Mouse (Mus musculus): ENCODE data around the gene Jarid2.

DNA sequence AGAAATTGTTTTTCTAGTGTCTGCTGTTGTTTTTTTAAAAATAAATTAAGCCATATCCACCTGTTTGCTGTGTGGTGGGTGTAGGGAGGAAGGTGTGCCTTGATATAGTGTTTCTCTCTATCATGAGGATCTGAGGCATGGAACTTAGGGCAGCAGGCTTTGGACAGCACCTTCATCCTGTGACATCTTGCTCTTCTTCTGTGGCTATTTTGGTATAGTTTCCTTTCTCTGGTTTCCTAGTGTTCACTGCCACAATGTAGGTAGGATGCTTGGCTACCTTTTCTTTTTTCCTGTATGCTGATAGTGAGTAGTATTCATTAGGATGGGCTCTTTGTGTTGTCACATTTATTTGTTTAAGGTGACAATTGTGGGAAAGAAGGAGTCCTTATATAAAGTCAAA lies 69.9 kb downstream of the Jarid2 start:
- TF ChIP-seq CTCF (IDR thresholded peaks at IDR 0.05) (no peak), EP300 (IDR thresholded peaks at IDR 0.05) (no peak)

Measured in lung, postnatal 0 days (tissue).